Mouse (Mus musculus): ENCODE measurements around the gene Ilk. TPM values are rescaled to one million over a fixed set of nuclear protein-coding genes. Genes with fewer than 3 reads are reported as not detected.

Gene Ilk
- 230 TPM for polyA plus RNA-seq (2017; shearing (Covaris generic))

DNA sequence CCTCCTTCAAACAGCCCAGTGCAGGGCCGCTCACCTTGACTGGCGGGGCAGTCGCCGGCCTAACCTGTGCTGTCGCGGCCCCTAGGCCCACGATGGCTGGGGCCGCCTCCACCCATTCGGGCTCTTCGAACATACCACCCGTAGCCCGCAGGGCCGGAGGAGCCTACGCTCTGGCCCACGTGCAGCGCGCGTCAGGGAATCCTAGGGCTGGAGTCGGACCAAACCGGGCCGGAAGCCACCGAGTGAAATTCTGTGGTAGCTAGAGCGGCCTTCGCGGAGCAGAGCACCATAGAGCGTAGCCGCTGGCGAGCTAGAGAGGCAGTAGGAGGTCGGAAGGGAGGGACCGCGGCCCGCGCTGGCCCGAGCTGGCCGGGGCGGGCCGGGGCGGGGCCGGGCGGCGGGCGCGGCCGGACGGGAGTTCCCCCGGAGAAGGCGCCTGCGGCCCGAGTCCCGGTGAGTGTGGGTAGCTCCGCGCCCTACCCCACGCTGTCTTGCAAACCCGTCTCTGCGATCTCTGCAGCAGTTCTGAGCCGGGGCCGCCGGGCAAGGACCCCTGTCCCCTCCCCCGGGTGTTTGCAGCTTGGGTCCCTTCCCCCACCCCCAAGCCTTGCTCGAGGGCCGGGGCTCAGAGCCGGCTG is at the start of gene Ilk:
TSS of gene Ilk (plus strand) at position 329 of the 638 bp plus-strand sequence.

DNA sequence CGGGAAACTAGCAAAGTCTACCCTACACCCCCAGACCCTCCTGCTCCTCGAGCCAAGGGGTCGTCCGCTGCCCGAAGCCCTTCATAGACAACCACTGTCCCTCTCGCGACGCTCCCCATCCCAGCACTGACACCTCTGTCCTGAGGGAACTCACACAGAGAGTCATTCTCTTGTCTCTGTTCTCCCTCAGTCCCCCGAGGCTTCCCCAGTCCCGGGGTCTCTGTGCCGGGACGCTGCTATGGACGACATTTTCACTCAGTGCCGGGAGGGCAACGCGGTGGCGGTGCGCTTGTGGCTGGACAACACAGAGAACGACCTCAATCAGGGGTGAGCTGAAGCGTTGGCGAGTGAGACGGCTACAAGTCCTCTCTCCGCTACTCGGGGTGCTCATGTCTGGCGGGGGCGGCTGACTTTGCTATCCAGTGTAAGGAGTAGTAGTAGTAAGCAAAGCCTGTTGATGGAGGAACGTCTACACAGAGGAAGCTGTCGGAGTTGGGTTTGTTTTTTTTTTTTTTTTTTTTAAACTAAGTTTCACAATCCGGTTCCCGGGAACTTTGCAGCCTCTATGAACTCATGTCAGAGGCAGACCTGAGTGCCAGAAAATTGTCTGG is 624 bp downstream of the Ilk start, which contains the start of gene Rrp8:
TSS of gene Rrp8 (minus strand) at position 475 of the 611 bp plus-strand sequence.

DNA sequence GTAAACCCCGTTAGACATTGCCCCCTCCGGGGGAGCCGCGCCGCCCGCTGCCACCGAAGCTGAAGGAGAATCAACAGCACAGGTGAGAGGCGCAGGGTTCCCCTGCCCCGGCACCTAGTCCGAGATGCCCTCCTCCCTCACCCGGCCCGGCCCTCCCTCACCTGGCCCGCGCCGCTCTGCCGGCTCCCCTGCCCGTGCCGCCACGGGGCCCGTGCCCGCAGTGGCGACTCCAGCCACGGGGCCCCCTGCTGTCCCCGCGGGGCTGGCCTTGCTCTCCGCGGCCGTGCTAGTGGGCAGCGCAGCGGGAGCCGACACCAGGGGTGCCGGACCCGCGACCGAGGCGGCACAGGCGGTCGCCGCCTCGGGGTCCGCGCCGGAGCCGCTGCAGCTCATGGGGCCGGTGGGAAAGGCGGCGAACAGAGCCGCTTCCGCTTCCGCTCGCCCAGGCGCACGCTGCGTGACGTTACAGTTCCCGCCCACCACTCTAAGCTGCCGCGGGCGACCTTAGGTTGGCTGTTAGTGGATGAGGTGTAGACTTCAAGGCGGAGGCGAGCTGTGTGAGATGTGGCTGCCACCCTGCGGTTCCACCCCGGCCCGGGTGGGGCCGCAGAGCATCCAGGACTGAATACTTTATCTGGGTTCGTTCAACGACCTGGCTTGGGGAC is 7.7 kb downstream of the Ilk start, which contains the start of gene Taf10:
TSS of gene Taf10 (minus strand) at position 436 of the 665 bp plus-strand sequence.

DNA sequence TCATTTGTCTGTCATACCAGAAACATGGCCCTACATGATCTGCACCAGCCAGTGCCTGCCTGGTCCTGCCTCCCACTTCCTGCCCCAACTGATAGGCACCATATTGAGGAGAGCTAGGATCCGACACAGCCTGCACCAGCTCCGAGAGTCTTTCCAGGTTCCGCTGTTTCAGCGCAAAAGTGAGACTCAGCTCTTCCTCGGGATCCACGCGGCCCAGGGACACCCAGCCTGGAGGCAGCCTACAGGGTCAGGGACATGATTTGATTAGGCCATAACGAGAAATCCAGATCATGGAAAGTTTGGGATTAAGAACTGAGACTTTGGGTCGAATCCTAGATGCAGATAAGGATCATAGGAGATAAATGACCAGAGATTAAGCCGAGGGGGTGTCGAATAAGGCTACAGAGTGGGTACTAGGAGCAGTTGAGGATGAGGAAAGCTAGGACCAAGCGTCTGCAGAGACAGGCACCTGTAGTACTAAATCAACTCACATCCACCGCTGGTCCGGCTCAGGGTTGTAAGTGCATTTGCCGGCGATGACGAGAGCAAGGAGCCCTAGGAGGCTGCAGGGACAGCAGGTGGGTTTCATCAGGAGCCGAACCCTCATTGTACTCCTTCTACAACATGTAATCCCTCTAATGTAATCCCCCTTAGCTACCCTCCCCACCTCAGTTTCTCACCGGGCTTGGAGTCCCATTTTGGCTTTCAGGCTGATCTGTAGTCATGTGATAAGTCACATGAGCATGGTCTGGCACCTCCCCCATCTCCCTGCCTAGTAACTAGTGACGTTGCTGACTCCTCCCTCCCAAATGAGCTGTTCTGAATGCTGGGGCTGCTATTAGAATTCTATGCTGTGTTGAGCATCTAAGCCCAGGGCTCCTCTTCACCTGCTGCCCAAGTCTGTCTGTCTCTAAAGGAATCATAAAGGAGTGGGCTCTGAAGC is 15.4 kb downstream of the Ilk start, which contains the start of gene Tpp1:
TSS of gene Tpp1 (minus strand) at position 745 of the 943 bp plus-strand sequence.

DNA sequence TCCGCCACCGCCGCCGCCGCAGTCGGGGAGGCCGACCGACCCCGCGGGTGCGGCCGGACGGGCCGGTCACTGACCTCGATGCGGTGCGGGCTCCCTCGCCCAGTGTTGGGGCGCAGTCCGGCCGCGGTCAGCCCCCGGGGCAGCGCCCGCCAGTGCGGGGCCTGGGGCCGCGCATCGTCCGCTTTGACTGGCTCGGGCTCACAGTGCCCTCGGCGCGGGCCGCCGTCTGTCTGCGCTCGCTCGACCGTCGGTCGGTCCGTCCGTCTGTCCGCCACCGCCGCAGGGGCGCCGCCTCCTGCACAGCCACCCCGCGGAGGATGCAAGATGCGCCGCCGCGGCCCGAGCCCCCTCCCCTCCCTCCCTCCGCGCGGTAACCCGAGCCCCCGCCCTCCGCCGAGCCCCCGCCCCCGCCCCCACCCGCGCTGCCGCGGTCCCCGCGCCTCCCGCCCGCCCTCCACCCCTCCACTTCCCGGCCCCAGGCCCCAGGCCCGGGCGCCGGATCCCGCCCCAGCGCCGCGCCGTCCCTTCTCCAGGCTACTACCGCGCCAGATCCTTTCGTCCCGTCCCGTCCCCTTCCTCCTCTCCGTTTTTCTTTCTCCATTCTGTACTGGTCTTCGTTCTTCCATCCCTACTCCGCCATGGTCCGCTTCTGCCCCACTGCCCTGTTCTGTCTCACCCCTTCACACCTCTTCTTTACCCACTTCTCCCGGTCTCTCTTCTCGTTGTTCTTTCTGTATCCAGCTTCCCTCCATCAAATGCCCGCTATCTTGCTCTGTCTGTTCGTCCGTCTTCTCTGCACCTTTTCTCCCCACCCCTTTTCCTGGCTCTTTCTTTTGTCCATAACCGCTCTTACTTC is 51.1 kb downstream of the Ilk start, which contains the start of gene Dchs1:
TSS of gene Dchs1 (minus strand) at position 370 of the 856 bp plus-strand sequence.

Other genes with a start within 250 kb of the Ilk start
- 46.6 TPM for gene Smpd1, start 182.2 kb upstream of the Ilk start, polyA plus RNA-seq (2017; shearing (Covaris generic))
- 11.6 TPM for gene Apbb1, start 154.9 kb upstream of the Ilk start, polyA plus RNA-seq (2017; shearing (Covaris generic))
- gene Hpx, start 136.5 kb upstream of the Ilk start, polyA plus RNA-seq (2017; shearing (Covaris generic)) = not detected
- gene Trim3, start 103.0 kb upstream of the Ilk start, polyA plus RNA-seq (2017; shearing (Covaris generic)) = 2.1 TPM
- gene Timm10b, start 96.5 kb upstream of the Ilk start, polyA plus RNA-seq (2017; shearing (Covaris generic)) = 209 TPM
- gene Arfip2, start 96.2 kb upstream of the Ilk start, polyA plus RNA-seq (2017; shearing (Covaris generic)) = 25.8 TPM
- 8.0 TPM for gene Gm45799, start 96.0 kb upstream of the Ilk start, polyA plus RNA-seq (2017; shearing (Covaris generic))
- 2.4 TPM for gene Dnhd1, start 85.8 kb upstream of the Ilk start, polyA plus RNA-seq (2017; shearing (Covaris generic))
- gene Rrp8, start 793 bp downstream of the Ilk start, polyA plus RNA-seq (2017; shearing (Covaris generic)) = 40.5 TPM
- gene Taf10, start 7.8 kb downstream of the Ilk start, polyA plus RNA-seq (2017; shearing (Covaris generic)) = 20.5 TPM
- 138 TPM for gene Tpp1, start 15.6 kb downstream of the Ilk start, polyA plus RNA-seq (2017; shearing (Covaris generic))
- gene Dchs1, start 51.1 kb downstream of the Ilk start, polyA plus RNA-seq (2017; shearing (Covaris generic)) = not detected
- gene Mrpl17, start 74.5 kb downstream of the Ilk start, polyA plus RNA-seq (2017; shearing (Covaris generic)) = 145 TPM
- 297 TPM for gene Gm4070, start 217.4 kb downstream of the Ilk start, polyA plus RNA-seq (2017; shearing (Covaris generic))

All from inflammation-experienced regulatory T-cells, adult 16 weeks (primary cell).